Mouse (Mus musculus) fibroblast of lung, adult 2 months (primary cell): ENCODE data around the gene Ctnnd2.

ENCODE experiments used
- DNase-seq: peaks from one replicate; pipeline ENCODE4 v3.0.0-alpha.2; 2011; ENCODE audit warnings: low read depth

Gene Ctnnd2

DNA sequence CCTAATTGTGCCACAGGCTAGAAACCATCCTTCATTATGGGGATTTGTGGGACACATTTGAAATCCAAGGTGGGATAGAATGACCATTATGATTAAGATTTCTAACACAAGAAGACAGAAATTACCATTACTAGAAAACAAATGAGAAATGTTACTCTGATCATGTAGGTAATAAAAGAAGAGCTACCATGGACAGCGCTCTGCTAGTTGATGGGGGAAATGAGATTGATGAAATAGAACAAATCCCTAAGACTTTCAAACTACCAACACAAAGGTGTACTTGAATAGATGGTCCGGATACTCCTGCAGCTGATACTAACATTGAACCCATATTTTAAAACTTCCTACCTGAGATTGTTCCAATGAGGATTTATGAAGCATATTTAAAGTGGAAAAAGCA lies 68.5 kb downstream of the Ctnnd2 start:
- no peak for DNase-seq

GRCm38 (mm10) chr15:30268822-30269221 lies 96.4 kb downstream of the Ctnnd2 start:
- no peak for DNase-seq

GRCm38 (mm10) chr15:30271141-30271572 lies 98.8 kb downstream of the Ctnnd2 start:
- DNase-seq: no peak

DNA sequence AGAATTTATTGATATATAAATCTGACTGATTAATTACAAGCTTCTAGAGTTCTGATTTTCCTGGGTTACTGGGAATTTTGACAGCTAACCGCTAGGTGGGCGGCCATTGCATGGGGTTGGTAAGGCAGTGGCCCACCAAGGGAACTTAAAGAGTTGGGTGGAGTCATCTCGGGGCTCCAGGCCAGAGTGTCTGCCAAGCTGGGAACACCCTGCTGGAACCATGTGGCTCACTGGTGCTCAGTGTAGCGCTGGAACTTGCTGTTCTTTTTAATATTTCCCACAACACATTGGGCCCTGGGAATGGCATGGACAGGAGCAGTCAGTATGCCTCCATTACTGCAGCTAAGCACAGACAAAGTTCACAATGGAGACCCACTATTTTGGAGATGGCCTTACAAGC lies 99.9 kb downstream of the Ctnnd2 start:
- no peak for DNase-seq

- no peak for DNase-seq
These were observed 103.3 kb downstream of the Ctnnd2 start for GRCm38 (mm10) chr15:30275721-30276120.

DNA sequence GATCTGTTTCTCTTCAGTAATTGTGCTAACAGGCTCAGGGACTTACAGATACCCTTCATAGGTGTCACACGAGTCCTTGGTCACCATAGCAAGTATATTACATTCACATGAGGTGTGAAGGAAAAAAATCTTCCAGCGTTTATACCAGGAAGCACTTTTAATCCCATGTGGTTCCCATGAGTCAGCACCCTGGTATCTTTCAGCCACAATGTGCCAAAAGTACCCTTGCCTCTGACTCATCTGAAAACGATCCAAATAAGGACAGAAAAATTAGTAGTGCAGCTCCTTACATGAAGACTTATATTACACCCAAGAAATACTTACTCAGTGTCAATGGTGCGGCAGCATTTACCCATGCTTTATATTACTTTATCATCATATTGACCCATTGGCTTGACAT lies 104.3 kb downstream of the Ctnnd2 start:
- DNase-seq: no peak

DNA sequence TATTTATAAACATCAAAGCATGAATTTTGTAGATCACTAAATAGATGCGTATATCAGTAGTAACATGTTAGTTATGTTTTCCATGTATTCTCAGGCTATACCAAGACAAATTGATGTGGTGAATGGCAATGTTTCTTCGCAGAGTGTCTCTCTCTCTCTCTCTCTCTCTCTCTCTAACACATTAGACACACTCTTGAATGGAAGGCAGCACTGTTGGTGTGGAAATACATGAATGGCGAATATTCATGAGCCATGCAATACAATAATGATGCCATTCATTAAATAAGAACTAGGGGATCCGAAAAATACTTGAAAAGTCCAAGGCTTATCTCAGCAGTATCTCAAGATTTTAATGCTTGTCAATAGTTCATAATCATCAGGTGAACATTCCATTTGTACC lies 106.2 kb downstream of the Ctnnd2 start:
- DNase-seq: no peak

DNA sequence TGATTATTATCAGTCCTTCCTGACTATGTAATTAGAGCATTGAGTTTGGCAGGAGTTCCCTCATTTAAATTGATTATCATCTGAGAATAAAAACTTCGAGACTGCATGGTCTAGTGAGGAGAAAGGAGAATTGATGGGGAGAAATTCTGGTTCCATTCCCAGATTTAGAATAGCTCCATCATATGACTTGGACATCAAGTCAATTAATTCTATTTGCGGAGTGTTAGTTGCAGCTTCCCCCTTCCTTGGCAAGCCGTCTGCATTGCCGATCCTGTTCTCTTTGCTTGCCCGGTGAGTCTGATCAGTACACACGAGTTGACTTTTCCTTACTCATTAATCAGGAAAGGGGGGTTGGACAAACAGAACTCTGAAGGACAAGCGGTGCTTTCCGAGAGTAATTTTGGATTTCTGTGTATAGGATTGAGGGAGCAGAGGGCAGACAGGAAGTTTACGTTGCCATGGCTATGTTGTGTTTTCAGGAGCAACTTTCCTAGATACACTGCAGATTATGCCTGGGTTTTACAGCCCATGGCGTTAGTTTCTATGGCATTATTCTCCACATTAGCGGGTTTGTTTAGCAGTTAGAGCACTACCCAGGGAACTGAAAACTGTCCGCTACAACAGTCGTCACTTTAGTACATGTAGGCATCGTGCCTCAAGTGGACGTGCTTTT lies 113.3 kb downstream of the Ctnnd2 start:
- DNase-seq: no peak

DNA sequence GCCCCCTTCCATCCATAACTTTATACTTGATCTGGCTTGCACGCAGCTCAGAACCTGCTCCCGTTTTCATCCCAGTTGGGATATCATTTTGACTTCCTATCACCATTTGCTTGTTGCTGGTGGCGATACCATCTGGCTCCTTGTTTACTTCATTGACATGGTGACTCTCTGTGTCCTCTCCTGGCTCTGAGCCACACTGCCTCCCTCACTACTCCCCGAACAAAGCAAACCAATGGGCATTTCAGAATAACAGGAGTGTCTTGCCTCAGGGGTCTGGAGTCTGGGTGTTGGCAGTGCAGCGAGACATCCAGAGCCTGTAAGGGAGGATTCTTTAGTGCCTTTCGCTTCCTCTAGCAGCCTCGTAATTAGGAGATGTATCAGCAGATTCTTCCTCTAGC lies 113.9 kb downstream of the Ctnnd2 start:
- no peak for DNase-seq

- DNase-seq: no peak
These were observed 130.4 kb downstream of the Ctnnd2 start for GRCm38 (mm10) chr15:30302824-30303223.

GRCm38 (mm10) chr15:30306437-30306836 lies 134.0 kb downstream of the Ctnnd2 start:
- no peak for DNase-seq

DNA sequence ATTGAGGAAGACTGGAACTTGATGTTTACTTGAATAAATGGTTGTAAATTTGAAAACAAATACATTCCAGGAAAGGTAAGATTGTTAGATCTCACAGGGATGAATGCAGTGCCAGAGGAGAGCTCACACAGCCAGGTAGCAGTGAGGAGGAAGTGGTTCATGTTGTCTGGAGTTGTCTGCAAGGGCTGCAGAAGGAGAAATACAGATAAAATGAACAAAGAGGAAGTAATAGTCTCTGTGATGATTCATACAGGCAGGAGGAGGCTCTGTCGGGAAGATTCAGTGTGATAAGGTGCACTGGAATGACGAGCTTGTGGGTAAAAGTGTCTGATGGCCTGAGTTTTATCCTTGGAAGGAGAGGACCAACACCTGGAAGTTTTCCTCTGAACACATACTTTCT lies 150.2 kb downstream of the Ctnnd2 start:
- DNase-seq: no peak

DNA sequence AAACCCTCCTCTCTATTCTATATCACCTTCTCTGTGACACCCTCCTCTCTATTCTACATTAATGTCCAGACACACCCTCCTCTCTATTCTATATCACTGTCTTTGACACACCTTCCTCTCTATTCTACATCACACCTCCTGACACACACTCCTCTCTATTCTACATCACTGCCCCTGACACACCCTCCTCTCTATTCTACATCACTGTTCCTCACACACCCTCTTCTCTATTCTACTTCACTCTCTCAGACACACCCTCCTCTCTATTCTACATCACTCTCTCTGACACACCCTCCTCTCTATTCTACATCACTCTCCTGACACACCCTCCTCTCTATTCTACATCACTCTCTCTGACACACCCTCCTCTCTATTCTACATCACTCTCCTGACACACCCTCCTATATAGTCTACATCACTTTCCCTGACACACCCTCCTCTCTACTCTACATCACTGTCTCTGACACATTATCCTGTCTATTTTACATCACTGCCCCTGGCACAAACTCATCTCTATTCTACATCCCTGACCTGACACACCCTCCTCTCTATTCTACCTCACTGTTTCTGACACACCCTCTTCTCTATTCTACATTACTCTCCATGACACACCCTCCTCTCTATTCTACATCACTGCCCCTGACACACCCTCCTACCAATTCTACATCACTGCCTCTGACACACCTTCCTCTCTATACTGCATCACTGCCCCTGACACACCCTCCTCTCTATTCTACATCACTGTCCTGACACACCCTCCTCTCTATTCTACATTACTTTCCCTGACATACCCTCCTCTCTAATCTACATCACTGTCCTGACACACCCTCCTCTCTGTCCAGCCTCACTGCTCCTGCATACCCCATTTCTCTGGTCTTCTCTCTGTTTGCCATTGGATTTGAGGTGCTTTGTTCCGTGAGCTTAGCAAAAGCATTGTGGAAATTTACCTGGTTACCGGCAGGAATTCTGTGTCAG lies 161.2 kb downstream of the Ctnnd2 start:
- DNase-seq: no peak

- no peak for DNase-seq
These were observed 166.3 kb downstream of the Ctnnd2 start for GRCm38 (mm10) chr15:30338585-30339197.

- no peak for DNase-seq
These were observed 173.4 kb downstream of the Ctnnd2 start for GRCm38 (mm10) chr15:30345754-30346153.

DNA sequence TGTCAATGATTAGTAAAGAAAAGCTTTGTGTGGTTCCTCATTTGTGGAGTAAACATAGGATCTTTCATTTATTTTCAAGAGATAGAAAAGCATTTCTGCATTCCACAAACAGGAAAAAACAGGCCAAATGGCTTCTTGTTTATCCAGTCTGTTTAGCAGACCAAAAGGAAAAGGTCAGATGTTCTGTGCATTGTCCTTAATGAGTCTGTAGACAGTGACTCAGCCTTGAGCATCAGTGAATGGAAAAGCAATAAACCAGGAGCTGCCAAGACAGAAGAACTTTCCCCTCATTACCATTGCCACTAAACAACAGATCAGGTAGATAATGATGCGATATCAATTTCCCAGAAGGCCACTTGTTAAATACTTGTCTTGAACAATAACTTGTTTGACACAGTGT lies 192.1 kb downstream of the Ctnnd2 start:
- DNase-seq: no peak

DNA sequence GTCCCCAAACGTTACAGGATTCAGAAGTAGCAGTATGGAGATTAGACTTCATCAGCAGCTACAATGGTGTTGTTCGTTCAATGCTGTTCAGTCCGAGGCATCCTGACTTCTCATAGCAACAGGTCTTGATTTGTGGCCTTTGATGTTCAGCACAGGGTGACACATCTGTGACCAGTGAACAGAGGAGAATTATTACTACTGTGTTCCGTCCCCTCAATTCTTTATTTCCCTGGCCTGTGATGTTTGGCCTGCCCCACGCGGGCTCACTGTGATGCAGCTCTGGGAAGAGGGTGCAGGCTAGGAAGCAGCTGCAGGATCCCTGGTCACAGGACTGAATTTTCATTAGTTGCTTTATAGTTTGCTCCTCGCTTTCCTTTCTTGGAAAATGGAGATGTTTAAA lies 197.6 kb downstream of the Ctnnd2 start:
- no peak for DNase-seq

GRCm38 (mm10) chr15:30371151-30371550 lies 198.8 kb downstream of the Ctnnd2 start:
- DNase-seq: no peak

DNA sequence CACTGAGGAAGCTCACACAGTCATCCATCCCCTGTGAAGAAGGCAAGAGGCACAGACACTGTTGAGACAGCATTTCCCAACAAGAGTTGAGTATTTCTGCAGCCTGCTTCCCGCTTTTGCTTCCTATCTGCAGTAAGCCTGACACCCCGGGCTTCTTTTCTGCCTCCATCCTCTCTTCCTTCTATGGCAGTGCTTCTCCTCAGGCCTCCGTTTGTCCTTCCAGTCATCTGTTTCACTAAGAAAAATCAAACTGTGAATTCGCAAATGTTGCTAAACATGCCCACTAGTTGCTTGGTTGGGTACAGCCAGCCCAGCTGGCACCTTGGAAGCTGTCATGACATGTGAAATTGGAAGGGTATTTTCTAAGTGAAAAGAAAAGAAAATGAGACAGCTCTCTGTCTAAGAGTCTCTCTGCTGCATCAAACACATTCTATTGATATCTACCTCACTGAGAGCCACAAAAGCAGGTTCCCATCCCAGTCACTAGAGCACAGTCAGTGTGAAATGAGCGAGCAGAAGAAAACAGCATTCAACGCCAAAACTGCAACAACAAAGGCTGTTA lies 201.3 kb downstream of the Ctnnd2 start:
- no peak for DNase-seq

GRCm38 (mm10) chr15:30374907-30375306 lies 202.5 kb downstream of the Ctnnd2 start:
- DNase-seq: no peak

- no peak for DNase-seq
These were observed 210.9 kb downstream of the Ctnnd2 start for GRCm38 (mm10) chr15:30383075-30383842.

DNA sequence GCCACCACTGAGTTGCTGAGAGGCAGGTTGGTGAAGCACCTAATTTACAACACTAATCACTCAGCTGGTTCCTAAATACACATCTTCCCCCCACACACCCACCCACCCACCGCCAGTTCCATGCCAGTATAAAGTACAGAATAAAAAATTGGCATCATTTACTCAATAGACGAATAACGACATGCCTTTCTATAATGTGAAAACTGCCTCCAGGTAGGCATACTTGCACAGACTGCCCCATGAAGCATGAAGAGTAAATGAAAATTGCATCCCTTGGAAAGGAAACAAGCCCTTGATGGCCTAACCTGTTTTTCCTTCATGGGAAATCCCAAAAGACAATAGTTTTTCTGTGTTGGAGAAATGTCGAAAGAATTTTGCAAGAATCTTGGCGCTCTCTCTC lies 212.0 kb downstream of the Ctnnd2 start:
- no peak for DNase-seq
